Mouse (Mus musculus) hindbrain, embryonic 15.5 days (tissue): Measurements from ENCODE around the gene Synm. TPM values are rescaled to one million over a fixed set of nuclear protein-coding genes. Genes with fewer than 3 reads are reported as not detected.

Source experiments
- ATAC-seq: fragments of 200-750 bp; cut with Nextera tagmentation; 2 replicates; pipeline ENCODE4 v1.8.0; 2017; ENCODE audit warnings: low read depth, moderate number of reproducible peaks, moderate TSS enrichment; ENCODE audit not compliant: low FRiP score
- H3K27ac ChIP-seq: fragments of 300-500 bp; sonication (generic); replicated peaks from 2 replicates; pipeline ENCODE4 v1.5.1; 2015; ENCODE audit warnings: mild to moderate bottlenecking, inconsistent platforms
- H3K27me3 ChIP-seq: fragments of 300-500 bp; sonication (generic); 2 replicates; pipeline ENCODE4 v1.6.1; 2015; ENCODE audit warnings: control low read depth, inconsistent platforms
- H3K36me3 ChIP-seq: fragments of 300-500 bp; sonication (generic); 2 replicates; pipeline ENCODE4 v1.6.1; 2015; ENCODE audit warnings: control low read depth, inconsistent platforms
- H3K4me1 ChIP-seq: fragments of 300-500 bp; sonication (generic); replicated peaks from 2 replicates; pipeline ENCODE4 v1.6.1; 2015; ENCODE audit warnings: control low read depth, inconsistent platforms
- H3K4me2 ChIP-seq: fragments of 300-500 bp; sonication (generic); 2 replicates; pipeline ENCODE4 v1.6.1; 2015; ENCODE audit warnings: moderate library complexity, mild to moderate bottlenecking, inconsistent platforms
- H3K4me3 ChIP-seq: fragments of 300-500 bp; sonication (generic); 2 replicates; pipeline ENCODE4 v1.5.1; 2015; ENCODE audit warnings: mild to moderate bottlenecking, inconsistent platforms
- H3K9ac ChIP-seq: fragments of 300-500 bp; sonication (generic); 2 replicates; pipeline ENCODE4 v1.6.1; 2015; ENCODE audit warnings: inconsistent platforms
- H3K9me3 ChIP-seq: fragments of 300-500 bp; sonication (generic); 2 replicates; pipeline ENCODE4 v1.6.1; 2016; ENCODE audit warnings: control low read depth, inconsistent platforms
- WGBS: fragments of 180-500 bp; shearing (Covaris S2); methylation state at CpG from one replicate; pipeline ENCODE4 v1.1.7; 2015; 5-methylcytosine and 5-hydroxymethylcytosine counted together
- polyA plus RNA-seq: library from polyadenylated mRNA; unstranded; fragments of >200 nt; fragmentation: Nextera tagmentation; extraction: Ambion mirVana; gene quantifications from 2 replicates; pipeline ENCODE4 v1.2.1, GENCODE M21; 2015

Synm gene
- polyA plus RNA-seq, 1 experiment from 2014 or later, result 7.1 TPM

GRCm38 (mm10) chr7:67775623-67776022 is 16.1 kb upstream of the Synm start:
- H3K27me3 ChIP-seq, result no peaks in the 10 kb centered on the region
- H3K9me3 ChIP-seq, result no peaks in the 10 kb centered on the region
- 78% methylated on average over 3 of the region's 3 CpGs for WGBS
- H3K27ac ChIP-seq, result no peak overlapping the region
- H3K4me2 ChIP-seq, result no peak overlapping the region
- no peak for ATAC-seq
- 0 out of 2 replicates have a peak, but pooled peaks cover 2% of the 10 kb centered on the region for H3K4me1 ChIP-seq
- no peaks in the 10 kb centered on the region for H3K36me3 ChIP-seq
- no peak overlapping the region for H3K4me3 ChIP-seq
- no peak overlapping the region for H3K9ac ChIP-seq

DNA sequence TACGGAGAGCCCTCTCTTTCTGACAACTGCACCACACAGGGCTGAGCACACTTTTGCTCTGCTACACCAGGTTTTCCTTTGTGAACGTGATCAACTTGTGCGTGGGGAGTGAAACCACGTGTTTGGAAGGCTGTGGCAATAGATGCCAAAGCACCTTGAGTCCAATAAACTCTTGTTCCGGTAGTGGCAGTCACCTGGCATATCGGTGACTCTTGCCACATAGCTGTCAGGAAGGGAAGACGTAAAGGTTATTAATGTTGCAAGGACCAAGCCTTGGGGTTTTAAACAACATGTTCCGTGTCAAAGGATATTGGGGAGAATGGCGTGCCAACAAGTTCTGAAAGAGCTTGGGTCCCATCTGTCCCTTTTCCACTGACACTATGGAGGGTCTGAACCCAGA is 12.7 kb upstream of the Synm start:
- H3K27ac ChIP-seq, result no peak overlapping the region
- H3K9me3 ChIP-seq, result no peaks in the 10 kb centered on the region
- ATAC-seq, result no peak

DNA sequence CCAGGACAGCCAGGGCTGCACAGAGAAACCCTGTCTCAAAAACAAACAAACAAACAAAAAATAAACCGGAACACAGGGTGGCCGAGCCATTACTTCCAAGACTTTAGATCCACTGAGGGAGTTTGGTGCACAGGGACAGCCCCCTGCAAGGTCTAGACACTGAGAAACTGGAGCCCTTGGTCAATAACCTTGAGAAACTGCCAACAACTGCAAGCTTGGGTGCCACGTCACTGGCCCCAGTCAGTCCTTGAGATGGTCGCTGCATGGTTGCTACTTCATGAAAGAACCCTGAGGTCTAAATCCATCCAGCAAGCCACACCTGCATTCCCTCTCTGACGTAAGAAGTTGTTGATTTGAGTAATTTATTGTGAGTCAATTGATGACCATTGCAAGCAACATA is 9.9 kb upstream of the Synm start:
- no peaks in the 10 kb centered on the region for H3K4me1 ChIP-seq
- no peaks in the 10 kb centered on the region for H3K9me3 ChIP-seq
- WGBS, result 95% methylated on average over 5 of the region's 5 CpGs
- H3K36me3 ChIP-seq, result no peaks in the 10 kb centered on the region
- H3K4me3 ChIP-seq, result no peak overlapping the region
- no peaks in the 10 kb centered on the region for H3K27me3 ChIP-seq
- no peak overlapping the region for H3K27ac ChIP-seq
- H3K9ac ChIP-seq, result no peak overlapping the region
- ATAC-seq, result no peak
- H3K4me2 ChIP-seq, result no peak overlapping the region

More for the DNA sequence above, 12.7 kb upstream of the Synm start:
- Histone ChIP-seq H3K4me3 (no peak overlapping the region), H3K9ac (no peak overlapping the region), H3K36me3 (no peaks in the 10 kb centered on the region), H3K4me2 (no peak overlapping the region), H3K4me1 (0 out of 2 replicates have a peak, but pooled peaks cover 2% of the 10 kb centered on the region), H3K27me3 (no peaks in the 10 kb centered on the region)
- 91% methylated on average over 9 of the region's 9 CpGs for WGBS

- no peaks in the 10 kb centered on the region for H3K27me3 ChIP-seq
- H3K4me2 ChIP-seq, result no peak overlapping the region
- H3K9ac ChIP-seq, result no peak overlapping the region
- H3K27ac ChIP-seq, result no peak overlapping the region
- no peaks in the 10 kb centered on the region for H3K9me3 ChIP-seq
- ATAC-seq, result no peak
- no peaks in the 10 kb centered on the region for H3K4me1 ChIP-seq
- 87% methylated on average over 3 of the region's 3 CpGs for WGBS
- H3K4me3 ChIP-seq, result no peak overlapping the region
- no peaks in the 10 kb centered on the region for H3K36me3 ChIP-seq
Observed at GRCm38 (mm10) chr7:67768125-67768524, 8.6 kb upstream of the Synm start.

GRCm38 (mm10) chr7:67763625-67764024 is 4.1 kb upstream of the Synm start:
- no peak for ATAC-seq
- H3K36me3 ChIP-seq, result no peaks in the 10 kb centered on the region
- H3K4me2 ChIP-seq, result no peak overlapping the region
- H3K9ac ChIP-seq, result no peak overlapping the region
- 78% methylated on average over 3 of the region's 3 CpGs for WGBS
- H3K9me3 ChIP-seq, result no peaks in the 10 kb centered on the region
- peaks cover 5% of the 10 kb centered on the region for H3K4me1 ChIP-seq
- no peak overlapping the region for H3K27ac ChIP-seq
- H3K27me3 ChIP-seq, result no peaks in the 10 kb centered on the region
- no peak overlapping the region for H3K4me3 ChIP-seq

DNA sequence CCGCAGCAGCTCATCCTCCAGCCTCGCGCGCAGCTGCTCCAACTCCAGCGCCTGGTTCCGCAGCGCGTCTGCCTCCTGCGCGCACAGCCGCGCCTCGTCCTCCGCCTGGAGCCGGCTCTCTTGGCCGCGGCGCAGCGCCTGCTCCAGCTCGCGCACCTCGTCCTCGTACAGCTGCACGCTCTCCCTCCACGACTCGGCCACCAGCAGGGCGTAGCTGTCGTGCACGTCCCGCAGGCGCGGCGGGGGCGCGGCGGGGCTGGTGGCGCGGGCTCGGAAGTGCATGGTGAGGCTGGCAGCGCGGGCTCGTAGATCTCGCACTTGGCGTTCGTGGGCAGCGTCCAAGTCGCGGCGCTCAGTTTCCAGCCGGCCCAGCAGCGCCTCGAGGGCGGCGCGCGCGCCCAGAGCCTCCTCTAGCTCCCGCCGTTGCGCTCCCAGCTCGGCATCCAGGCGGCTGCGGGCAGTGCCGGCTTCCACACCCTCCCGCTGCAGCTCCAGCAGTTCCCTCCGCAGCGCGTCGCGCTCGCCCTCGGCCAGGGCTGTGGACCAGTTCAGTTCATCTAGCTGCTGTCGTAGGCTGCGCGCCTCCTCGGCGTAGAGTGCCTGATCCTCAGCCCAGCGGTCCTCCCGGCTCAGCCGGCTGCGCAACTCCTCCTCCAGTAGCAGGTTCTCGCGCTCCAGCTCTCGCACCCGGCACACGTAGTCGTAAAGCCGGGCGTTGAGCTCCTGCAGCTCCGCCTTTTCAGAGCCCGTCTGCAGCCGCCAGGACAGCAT is 499 bp downstream of the Synm start:
- peak overlapping the region; percentile 100 for H3K4me2 ChIP-seq
- H3K4me1 ChIP-seq, result peaks cover 14% of the 10 kb centered on the region
- ATAC-seq, result peak; percentile 82
- WGBS, result under 1% methylated on average over 77 of the region's 92 CpGs
- peak overlapping the region; percentile 54 for H3K4me3 ChIP-seq
- H3K9ac ChIP-seq, result peak overlapping the region; percentile 63
- H3K36me3 ChIP-seq, result no peaks in the 10 kb centered on the region
- peaks cover 7% of the 10 kb centered on the region for H3K27me3 ChIP-seq
- H3K9me3 ChIP-seq, result no peaks in the 10 kb centered on the region
- H3K27ac ChIP-seq, result peak overlapping the region; percentile 76

- peak overlapping the region; percentile 76 for H3K27ac ChIP-seq
- H3K9ac ChIP-seq, result peak overlapping the region; percentile 63
- peak overlapping the region; percentile 100 for H3K4me2 ChIP-seq
- peaks cover 14% of the 10 kb centered on the region for H3K4me1 ChIP-seq
- H3K36me3 ChIP-seq, result no peaks in the 10 kb centered on the region
- ATAC-seq, result peak; percentile 2; the same call in 1 of the 2 replicates
- under 1% methylated on average over 19 of the region's 19 CpGs for WGBS
- H3K9me3 ChIP-seq, result no peaks in the 10 kb centered on the region
- peak overlapping the region; percentile 54 for H3K4me3 ChIP-seq
- H3K27me3 ChIP-seq, result peaks cover 7% of the 10 kb centered on the region
Observed at GRCm38 (mm10) chr7:67758506-67758857, 1.1 kb downstream of the Synm start.

GRCm38 (mm10) chr7:67756636-67757035 is 2.9 kb downstream of the Synm start:
- Histone ChIP-seq H3K4me3 (no peak overlapping the region), H3K4me2 (no peak overlapping the region), H3K27me3 (peaks cover 7% of the 10 kb centered on the region), H3K9ac (no peak overlapping the region), H3K4me1 (peaks cover 14% of the 10 kb centered on the region), H3K27ac (no peak overlapping the region), H3K36me3 (no peaks in the 10 kb centered on the region), H3K9me3 (no peaks in the 10 kb centered on the region)
- ATAC-seq, result no peak
- WGBS, result 84% methylated on average over 5 of the region's 5 CpGs

DNA sequence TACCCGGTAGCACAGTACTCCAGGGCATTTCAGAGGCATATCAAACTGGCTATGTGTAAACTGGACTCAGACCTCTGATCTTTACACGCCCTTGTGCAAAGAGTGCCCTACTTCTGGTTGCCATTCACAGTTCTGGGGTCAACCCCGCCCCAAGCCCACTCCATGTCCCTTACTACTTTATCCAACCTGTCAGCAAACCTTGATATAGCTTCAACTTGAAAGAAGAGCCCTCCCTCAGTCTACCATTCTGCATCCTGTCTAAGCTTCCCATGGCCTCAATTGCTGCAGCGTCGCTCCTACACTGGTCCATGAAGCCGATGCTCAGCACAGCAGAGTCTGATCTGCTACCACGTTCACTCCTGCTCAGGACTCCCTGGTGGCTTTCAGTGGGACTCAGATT is 4.2 kb downstream of the Synm start:
- 90% methylated on average over 7 of the region's 7 CpGs for WGBS
- Histone ChIP-seq H3K4me2 (no peak overlapping the region), H3K36me3 (no peaks in the 10 kb centered on the region), H3K27ac (no peak overlapping the region), H3K9ac (no peak overlapping the region), H3K27me3 (peaks cover 7% of the 10 kb centered on the region), H3K4me3 (no peak overlapping the region), H3K4me1 (peaks cover 14% of the 10 kb centered on the region), H3K9me3 (no peaks in the 10 kb centered on the region)
- no peak for ATAC-seq

GRCm38 (mm10) chr7:67754606-67755005 is 4.9 kb downstream of the Synm start:
- H3K9ac ChIP-seq, result no peak overlapping the region
- 76% methylated on average over 11 of the region's 11 CpGs for WGBS
- no peak overlapping the region for H3K27ac ChIP-seq
- peaks cover 9% of the 10 kb centered on the region for H3K27me3 ChIP-seq
- ATAC-seq, result no peak
- no peak overlapping the region for H3K4me3 ChIP-seq
- no peaks in the 10 kb centered on the region for H3K9me3 ChIP-seq
- no peak overlapping the region for H3K4me2 ChIP-seq
- peaks cover 14% of the 10 kb centered on the region for H3K4me1 ChIP-seq
- H3K36me3 ChIP-seq, result no peaks in the 10 kb centered on the region

- 0 out of 2 replicates have a peak, but pooled peaks have one; percentile 27 for ATAC-seq
- Histone ChIP-seq H3K9me3 (no peaks in the 10 kb centered on the region), H3K9ac (no peak overlapping the region), H3K36me3 (no peaks in the 10 kb centered on the region), H3K4me1 (peaks cover 14% of the 10 kb centered on the region; the same call in 1 of the 2 replicates), H3K4me2 (no peak overlapping the region), H3K4me3 (no peak overlapping the region), H3K27ac (no peak overlapping the region), H3K27me3 (0 out of 2 replicates have a peak, but pooled peaks cover 2% of the 10 kb centered on the region)
- 59% methylated on average over 4 of the region's 4 CpGs for WGBS
Observed at GRCm38 (mm10) chr7:67749441-67750239, 9.9 kb downstream of the Synm start.

DNA sequence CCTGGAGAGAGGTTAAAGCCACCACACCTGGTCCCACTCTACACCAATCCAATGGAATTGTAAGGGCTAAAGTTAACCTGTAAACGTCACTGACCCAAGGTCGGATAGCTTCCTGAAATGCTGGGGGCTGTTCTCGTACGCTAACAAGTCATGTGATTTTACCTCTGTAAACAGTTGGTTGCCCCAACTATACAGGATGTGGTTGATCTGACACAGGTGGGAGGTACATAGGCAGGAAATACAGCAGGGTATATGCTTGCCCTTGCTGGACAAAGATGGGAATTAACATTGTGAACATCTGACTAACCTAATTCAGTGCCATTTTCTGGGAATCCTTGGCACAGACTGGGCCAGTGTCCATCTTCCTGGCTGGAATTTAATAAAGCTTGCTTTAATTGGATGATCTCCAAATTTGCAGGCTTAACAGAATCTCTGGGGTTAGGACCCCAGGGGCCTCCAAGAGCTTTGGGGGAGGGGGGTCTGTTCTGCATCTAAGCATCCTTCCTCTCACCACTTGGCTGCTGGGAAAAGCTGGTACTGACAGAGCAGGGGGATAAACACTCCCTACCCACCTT is 11.7 kb downstream of the Synm start:
- 93% methylated on average over 4 of the region's 4 CpGs for WGBS
- H3K27ac ChIP-seq, result no peak overlapping the region
- H3K9ac ChIP-seq, result no peak overlapping the region
- H3K36me3 ChIP-seq, result no peaks in the 10 kb centered on the region
- no peak overlapping the region for H3K4me3 ChIP-seq
- no peak overlapping the region for H3K4me2 ChIP-seq
- H3K9me3 ChIP-seq, result no peaks in the 10 kb centered on the region
- H3K4me1 ChIP-seq, result peaks cover 14% of the 10 kb centered on the region; the same call in 1 of the 2 replicates
- H3K27me3 ChIP-seq, result 0 out of 2 replicates have a peak, but pooled peaks cover 2% of the 10 kb centered on the region
- ATAC-seq, result no peak
